Mouse (Mus musculus): Measurements from ENCODE around the gene Rnf223. TPM values are rescaled to one million over a fixed set of nuclear protein-coding genes. Genes with fewer than 3 reads are reported as not detected.
"Not testable (repeated sequence)": the region's sequence is repeated elsewhere in the genome, so short reads cannot be mapped to it uniquely, and the experiment has no call there.

The Rnf223 gene
- total RNA-seq, 2 experiments from 2014 or later = 1.1 TPM; not detected in 1

- no peak for ATAC-seq (replicated peaks; ENCODE audit: low FRiP score, low TSS enrichment, poor library complexity, severe bottlenecking)
These were observed 4.9 kb upstream of the Rnf223 start for GRCm38 (mm10) chr4:156125393-156125792.

GRCm38 (mm10) chr4:156126841-156127240, 3.5 kb upstream of the Rnf223 start:
- ATAC-seq (replicated peaks; ENCODE audit: low FRiP score, low TSS enrichment, poor library complexity, severe bottlenecking) = no peak

GRCm38 (mm10) chr4:156128746-156129145, 1.6 kb upstream of the Rnf223 start:
- ATAC-seq (replicated peaks; ENCODE audit: low FRiP score, low TSS enrichment, poor library complexity, severe bottlenecking) = no peak

- ATAC-seq (replicated peaks; ENCODE audit: low FRiP score, low TSS enrichment, poor library complexity, severe bottlenecking) = no peak
These were observed 627 bp downstream of the Rnf223 start for GRCm38 (mm10) chr4:156130940-156131339.

GRCm38 (mm10) chr4:156133334-156133733, 3.0 kb downstream of the Rnf223 start:
- no peak for ATAC-seq (replicated peaks; ENCODE audit: low FRiP score, low TSS enrichment, poor library complexity, severe bottlenecking)

GRCm38 (mm10) chr4:156133943-156134605, 3.8 kb downstream of the Rnf223 start:
- ATAC-seq (replicated peaks; ENCODE audit: low FRiP score, low TSS enrichment, poor library complexity, severe bottlenecking) = no peak

- ATAC-seq (replicated peaks; ENCODE audit: low FRiP score, low TSS enrichment, poor library complexity, severe bottlenecking) = no peak
These were observed 4.8 kb downstream of the Rnf223 start for GRCm38 (mm10) chr4:156135112-156135511.

- ATAC-seq (replicated peaks; ENCODE audit: low FRiP score, low TSS enrichment, poor library complexity, severe bottlenecking) = no peak
These were observed 5.5 kb downstream of the Rnf223 start for GRCm38 (mm10) chr4:156135801-156136200.

- no peak; the same call in 1 of the 2 replicates for ATAC-seq (replicated peaks; ENCODE audit: low FRiP score, low TSS enrichment, poor library complexity, severe bottlenecking)
These were observed 6.2 kb downstream of the Rnf223 start for GRCm38 (mm10) chr4:156136285-156137100.

- not testable (repeated sequence) for ATAC-seq (replicated peaks; ENCODE audit: low FRiP score, low TSS enrichment, poor library complexity, severe bottlenecking)
These were observed 20.6 kb downstream of the Rnf223 start for GRCm38 (mm10) chr4:156150887-156151286.

GRCm38 (mm10) chr4:156154771-156155170, 24.5 kb downstream of the Rnf223 start:
- no peak for ATAC-seq (replicated peaks; ENCODE audit: low FRiP score, low TSS enrichment, poor library complexity, severe bottlenecking)

GRCm38 (mm10) chr4:156166477-156166876, 36.2 kb downstream of the Rnf223 start:
- peak; percentile 81 for ATAC-seq (replicated peaks; ENCODE audit: low FRiP score, low TSS enrichment, poor library complexity, severe bottlenecking)

GRCm38 (mm10) chr4:156168611-156169010, 38.3 kb downstream of the Rnf223 start:
- ATAC-seq (replicated peaks; ENCODE audit: low FRiP score, low TSS enrichment, poor library complexity, severe bottlenecking) = no peak

GRCm38 (mm10) chr4:156169129-156169528, 38.8 kb downstream of the Rnf223 start:
- ATAC-seq (replicated peaks; ENCODE audit: low FRiP score, low TSS enrichment, poor library complexity, severe bottlenecking) = no peak

- ATAC-seq (replicated peaks; ENCODE audit: low FRiP score, low TSS enrichment, poor library complexity, severe bottlenecking) = no peak
These were observed 41.5 kb downstream of the Rnf223 start for GRCm38 (mm10) chr4:156171828-156172227.

- no peak for ATAC-seq (replicated peaks; ENCODE audit: low FRiP score, low TSS enrichment, poor library complexity, severe bottlenecking)
These were observed 47.3 kb downstream of the Rnf223 start for GRCm38 (mm10) chr4:156177630-156178029.

Other genes starting within 250 kb of the Rnf223 start
- gene Pusl1, start 238.7 kb upstream of the Rnf223 start, total RNA-seq (2014; fragmentation: Nextera tagmentation) = 24.6 and 44.0 TPM in 2 replicates
- gene Pusl1, start 238.7 kb upstream of the Rnf223 start, total RNA-seq (2017) = 32.7 and 40.2 TPM in 2 replicates
- gene Acap3, start 238.7 kb upstream of the Rnf223 start, total RNA-seq (2014; fragmentation: Nextera tagmentation) = 25.4 and 27.8 TPM in 2 replicates
- 9.0 and 23.4 TPM in 2 replicates for gene Acap3, start 238.7 kb upstream of the Rnf223 start, total RNA-seq (2017)
- gene Ube2j2, start 186.7 kb upstream of the Rnf223 start, total RNA-seq (2014; fragmentation: Nextera tagmentation) = 76.0 and 111 TPM in 2 replicates
- gene Ube2j2, start 186.7 kb upstream of the Rnf223 start, total RNA-seq (2017) = 133 and 145 TPM in 2 replicates
- 923 and 965 TPM in 2 replicates for gene C1qtnf12, start 168.2 kb upstream of the Rnf223 start, total RNA-seq (2014; fragmentation: Nextera tagmentation)
- 161 and 357 TPM in 2 replicates for gene C1qtnf12, start 168.2 kb upstream of the Rnf223 start, total RNA-seq (2017)
- 7.6 and 9.4 TPM in 2 replicates for gene B3galt6, start 137.9 kb upstream of the Rnf223 start, total RNA-seq (2014; fragmentation: Nextera tagmentation)
- gene B3galt6, start 137.9 kb upstream of the Rnf223 start, total RNA-seq (2017) = 11.0 and 11.7 TPM in 2 replicates
- gene Sdf4, start 137.6 kb upstream of the Rnf223 start, total RNA-seq (2014; fragmentation: Nextera tagmentation) = 48.2 and 74.4 TPM in 2 replicates
- 137 and 143 TPM in 2 replicates for gene Sdf4, start 137.6 kb upstream of the Rnf223 start, total RNA-seq (2017)
- gene Tnfrsf4, start 116.7 kb upstream of the Rnf223 start, total RNA-seq (2014; fragmentation: Nextera tagmentation) = 2.5 and 6.9 TPM in 2 replicates
- 1.8 and 5.6 TPM in 2 replicates for gene Tnfrsf4, start 116.7 kb upstream of the Rnf223 start, total RNA-seq (2017)
- gene Tnfrsf18, start 104.3 kb upstream of the Rnf223 start, total RNA-seq (2014; fragmentation: Nextera tagmentation) = 3.7 and 7.5 TPM in 2 replicates
- 2.6 and 7.0 TPM in 2 replicates for gene Tnfrsf18, start 104.3 kb upstream of the Rnf223 start, total RNA-seq (2017)
- not detected in 2 replicates for gene Ttll10, start 71.1 kb upstream of the Rnf223 start, total RNA-seq (2014; fragmentation: Nextera tagmentation)
- not detected in 2 replicates for gene Ttll10, start 71.1 kb upstream of the Rnf223 start, total RNA-seq (2017)
- gene 9430015G10Rik, start 20.5 kb upstream of the Rnf223 start, total RNA-seq (2014; fragmentation: Nextera tagmentation) = 42.9 and 43.3 TPM in 2 replicates
- 33.9 and 38.2 TPM in 2 replicates for gene 9430015G10Rik, start 20.5 kb upstream of the Rnf223 start, total RNA-seq (2017)
- gene Agrn, start 67.0 kb downstream of the Rnf223 start, total RNA-seq (2014; fragmentation: Nextera tagmentation) = 7.8 and 8.9 TPM in 2 replicates
- gene Agrn, start 67.0 kb downstream of the Rnf223 start, total RNA-seq (2017) = 3.3 TPM in 2 replicates
- 0.66 and 3.4 TPM in 2 replicates for gene Isg15, start 70.3 kb downstream of the Rnf223 start, total RNA-seq (2014; fragmentation: Nextera tagmentation)
- gene Isg15, start 70.3 kb downstream of the Rnf223 start, total RNA-seq (2017) = 3.2 and 5.6 TPM in 2 replicates
- gene AW011738, start 72.8 kb downstream of the Rnf223 start, total RNA-seq (2014; fragmentation: Nextera tagmentation) = 0.55 TPM in 1 of 2 replicates, not detected in the other
- 0.38 and 1.2 TPM in 2 replicates for gene AW011738, start 72.8 kb downstream of the Rnf223 start, total RNA-seq (2017)
- gene Perm1, start 85.4 kb downstream of the Rnf223 start, total RNA-seq (2014; fragmentation: Nextera tagmentation) = not detected in 2 replicates
- not detected in 2 replicates for gene Perm1, start 85.4 kb downstream of the Rnf223 start, total RNA-seq (2017)
- gene Plekhn1, start 104.3 kb downstream of the Rnf223 start, total RNA-seq (2014; fragmentation: Nextera tagmentation) = 16.9 and 31.4 TPM in 2 replicates
- gene Plekhn1, start 104.3 kb downstream of the Rnf223 start, total RNA-seq (2017) = 8.7 and 11.7 TPM in 2 replicates
- 160 TPM in 2 replicates for gene Noc2l, start 105.5 kb downstream of the Rnf223 start, total RNA-seq (2014; fragmentation: Nextera tagmentation)
- gene Noc2l, start 105.5 kb downstream of the Rnf223 start, total RNA-seq (2017) = 148 and 207 TPM in 2 replicates
- gene Samd11, start 125.1 kb downstream of the Rnf223 start, total RNA-seq (2014; fragmentation: Nextera tagmentation) = 0.47 and 0.72 TPM in 2 replicates
- gene Samd11, start 125.1 kb downstream of the Rnf223 start, total RNA-seq (2017) = 0.23 and 0.70 TPM in 2 replicates
- not detected in 2 replicates for gene Vmn2r-ps159, start 200.6 kb downstream of the Rnf223 start, total RNA-seq (2014; fragmentation: Nextera tagmentation)
- not detected in 2 replicates for gene Vmn2r-ps159, start 200.6 kb downstream of the Rnf223 start, total RNA-seq (2017)

Measured in megakaryocyte-erythroid progenitor cell, adult 5-6 weeks (primary cell).